Mouse (Mus musculus): ENCODE data around the gene Zc3h14. TPM values are rescaled to one million over a fixed set of nuclear protein-coding genes. Genes with fewer than 3 reads are reported as not detected.
A peak's percentile ranks its signal among the peaks of the same experiment; 100 is the strongest.

The Zc3h14 gene
- 100 to 1,000 TPM; 103 to 104 TPM for total RNA-seq (2021)
- long read RNA-seq, transcript Zc3h14-204 (17 exons, 3,514 nt): minor isoform, 32 of 135 reads
- long read RNA-seq, transcript Zc3h14-203 (15 exons, 3,146 nt): major isoform, 36 of 135 reads
- long read RNA-seq, partial matches to known transcripts: 15 of 135 reads
- long read RNA-seq, other reads (novel, unspliced or antisense): 47 of 135 reads

GRCm38 (mm10) chr12:98746746-98747379 is at the start of gene Zc3h14:
Gene Zc3h14 (plus strand): TSS chr12:98746964.
- peak; percentile 90 to 95 for DNase-seq (ENCODE audit: low spot score in 2 of 2)

DNA sequence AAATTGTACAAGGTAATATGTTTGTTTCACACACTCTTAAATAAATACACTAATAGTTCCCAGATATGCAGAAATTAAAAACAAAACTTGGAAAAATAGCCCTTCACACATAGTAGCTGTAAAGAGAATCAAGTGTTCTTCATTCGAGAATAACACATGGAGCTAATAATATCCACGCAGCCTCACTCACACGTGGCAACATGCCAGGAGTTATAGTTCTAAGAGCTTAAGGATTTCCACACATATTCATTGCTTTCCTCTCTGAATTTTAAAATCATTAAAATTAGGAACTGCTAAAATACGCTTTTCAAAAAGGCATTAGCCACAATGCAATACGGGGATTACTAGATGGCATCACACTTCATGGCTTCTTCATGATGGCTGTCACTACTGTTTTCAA is 49.6 kb upstream of the Zc3h14 start:
- no peak for DNase-seq (ENCODE audit: low spot score in 2 of 2)

- DNase-seq (ENCODE audit: low spot score in 2 of 2): no peak
Measured at GRCm38 (mm10) chr12:98701564-98701963, 45.2 kb upstream of the Zc3h14 start.

- no peak for DNase-seq (ENCODE audit: low spot score in 2 of 2)
Measured at GRCm38 (mm10) chr12:98703554-98703953, 43.2 kb upstream of the Zc3h14 start.

DNA sequence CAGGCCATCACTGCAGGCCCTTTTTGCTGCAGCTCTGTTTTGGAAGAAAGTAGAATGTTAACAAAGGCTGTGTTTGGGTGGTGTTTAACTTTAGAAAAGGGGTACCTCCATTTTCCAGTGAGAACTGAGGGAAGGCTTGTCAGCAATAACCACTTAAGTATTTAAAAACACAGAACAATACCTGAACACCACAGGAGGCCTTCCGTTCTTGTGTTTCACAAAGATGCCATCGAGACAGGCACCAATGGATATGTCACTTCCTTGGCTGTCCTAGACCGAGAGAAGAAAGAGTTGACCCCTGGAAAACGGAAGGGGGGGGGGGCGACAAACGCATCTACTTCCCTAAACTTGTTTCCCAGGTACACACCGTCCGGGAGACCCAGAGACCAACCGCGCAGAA is 42.8 kb upstream of the Zc3h14 start:
- DNase-seq (ENCODE audit: low spot score in 2 of 2): no peak

GRCm38 (mm10) chr12:98712819-98713218 is 33.9 kb upstream of the Zc3h14 start:
- no peak for DNase-seq (ENCODE audit: low spot score in 2 of 2)

DNA sequence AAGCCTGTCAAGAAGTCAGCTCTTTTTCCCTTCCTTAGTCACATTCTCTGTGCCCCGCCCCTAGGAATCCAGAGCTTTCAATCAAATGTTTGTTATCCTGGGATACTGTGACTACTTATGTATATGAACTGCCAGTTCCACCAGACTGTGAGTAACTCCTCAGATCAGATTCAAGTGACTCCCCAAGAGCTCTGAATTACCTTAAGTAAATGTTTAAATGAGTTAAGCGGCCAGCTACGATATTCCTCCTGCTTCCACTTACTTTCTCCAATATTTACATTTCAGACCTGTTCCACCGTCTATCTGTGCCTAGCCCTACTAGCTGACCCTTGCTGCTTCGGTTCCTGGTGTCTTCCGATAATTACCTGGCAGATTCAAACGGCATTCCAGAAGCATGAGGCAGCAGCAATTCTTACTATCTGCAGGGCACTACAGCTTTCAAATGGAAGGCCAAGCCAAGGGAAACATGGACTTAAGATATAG is 33.1 kb upstream of the Zc3h14 start:
- DNase-seq (ENCODE audit: low spot score in 2 of 2): no peak

GRCm38 (mm10) chr12:98714757-98715156 is 32.0 kb upstream of the Zc3h14 start:
- no peak for DNase-seq (ENCODE audit: low spot score in 2 of 2)

DNA sequence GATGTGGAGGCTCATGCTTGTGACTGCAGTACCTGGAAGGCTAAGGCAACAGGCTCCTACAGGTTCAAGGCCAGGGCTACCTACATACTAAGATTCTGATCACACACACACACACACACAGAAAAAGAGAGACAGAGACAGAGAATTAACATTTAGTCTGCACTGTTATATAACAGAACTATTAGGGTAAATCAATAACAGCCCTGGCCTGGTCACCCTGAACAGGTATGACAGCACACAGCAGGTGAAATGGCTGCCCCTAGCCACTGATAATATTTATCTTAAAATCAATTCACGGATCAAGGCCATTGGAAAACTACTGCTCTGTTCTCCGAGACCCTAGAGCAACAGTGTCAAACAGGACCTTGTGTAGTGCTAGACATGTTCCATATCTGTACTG is 30.6 kb upstream of the Zc3h14 start:
- DNase-seq (ENCODE audit: low spot score in 2 of 2): no peak

DNA sequence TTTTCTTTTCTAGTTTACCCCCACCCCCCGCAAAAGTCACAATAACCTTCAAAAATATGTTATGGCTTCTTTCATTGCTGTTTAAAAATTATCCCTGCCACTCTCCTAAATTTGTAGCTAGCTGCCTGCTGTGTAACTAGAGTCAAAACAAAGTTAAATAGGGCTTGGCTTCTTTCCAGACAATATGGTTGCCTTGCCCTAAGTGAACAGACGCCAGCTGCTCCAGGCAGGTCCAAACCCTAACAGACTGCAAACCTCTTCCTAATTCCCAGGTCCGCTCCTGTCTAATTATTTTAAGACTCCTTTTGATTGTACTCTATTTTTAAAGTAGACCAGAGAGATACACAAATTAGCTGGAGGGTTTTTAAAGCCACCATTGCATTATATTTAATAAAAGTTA is 26.1 kb upstream of the Zc3h14 start:
- DNase-seq (ENCODE audit: low spot score in 2 of 2): no peak

- DNase-seq (ENCODE audit: low spot score in 2 of 2): no peak
Measured at GRCm38 (mm10) chr12:98721030-98721429, 25.7 kb upstream of the Zc3h14 start.

DNA sequence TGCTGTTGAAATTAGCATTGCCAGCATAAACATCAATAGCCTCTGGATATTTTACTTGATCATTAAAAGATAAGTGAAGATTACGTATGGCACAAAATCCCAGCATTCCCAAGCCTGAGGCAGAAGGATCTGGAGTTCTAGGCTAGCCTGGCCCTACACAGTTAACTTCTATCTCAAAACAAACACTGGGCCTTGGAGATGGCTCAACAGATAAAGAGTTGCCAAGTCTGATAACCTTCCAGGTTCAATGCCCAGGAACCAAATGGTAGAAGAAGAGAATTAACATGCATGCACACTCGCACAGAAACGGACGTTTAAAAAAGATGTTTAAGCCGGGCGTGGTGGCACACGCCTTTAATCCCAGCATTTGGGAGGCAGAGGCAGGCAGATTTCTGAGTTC is 22.5 kb upstream of the Zc3h14 start:
- DNase-seq (ENCODE audit: low spot score in 2 of 2): no peak

GRCm38 (mm10) chr12:98724976-98725375 is 21.8 kb upstream of the Zc3h14 start:
- no peak for DNase-seq (ENCODE audit: low spot score in 2 of 2)

GRCm38 (mm10) chr12:98726078-98726477 is 20.7 kb upstream of the Zc3h14 start:
- DNase-seq (ENCODE audit: low spot score in 2 of 2): no peak

DNA sequence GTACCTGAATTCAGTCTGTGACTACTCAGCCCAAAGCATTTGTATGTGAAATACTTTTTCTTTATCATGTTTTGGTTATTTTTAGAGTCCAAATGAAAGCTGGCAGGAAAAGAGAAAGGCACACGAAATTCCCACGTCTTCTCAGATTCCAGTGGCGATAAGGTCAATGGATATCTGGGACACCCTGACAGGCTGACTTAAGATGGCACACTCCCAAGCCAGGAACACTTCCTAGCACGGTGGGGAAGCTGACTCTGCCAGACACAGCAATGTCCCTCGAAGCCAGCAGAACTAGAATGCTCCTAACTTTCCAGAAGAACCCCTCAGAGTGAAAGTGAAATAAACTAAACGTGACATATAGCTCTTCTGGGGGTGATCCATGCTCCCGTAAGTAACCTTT is 19.6 kb upstream of the Zc3h14 start:
- no peak for DNase-seq (ENCODE audit: low spot score in 2 of 2)

- no peak for DNase-seq (ENCODE audit: low spot score in 2 of 2)
Measured at GRCm38 (mm10) chr12:98730682-98731081, 16.1 kb upstream of the Zc3h14 start.

- DNase-seq (ENCODE audit: low spot score in 2 of 2): no peak
Measured at GRCm38 (mm10) chr12:98733165-98733564, 13.6 kb upstream of the Zc3h14 start.

DNA sequence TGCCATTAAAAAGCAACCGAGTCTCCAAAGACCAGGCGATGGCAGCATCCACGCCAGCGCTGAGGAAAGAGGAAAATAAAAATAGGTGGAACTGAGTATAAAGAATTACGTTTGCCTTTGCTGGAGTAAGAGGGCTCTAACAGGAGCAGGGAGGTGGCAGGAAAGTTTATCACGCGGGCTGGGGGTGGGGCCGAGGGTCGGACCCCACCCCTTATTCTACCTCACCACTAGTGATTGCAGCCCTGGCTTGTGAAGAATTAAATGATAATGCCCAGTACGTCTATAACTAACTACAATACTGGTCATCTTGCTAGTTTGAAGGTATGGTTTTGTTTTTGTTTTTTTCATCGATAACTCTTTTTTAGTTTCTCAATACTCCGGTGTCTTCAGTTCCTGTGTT is 13.0 kb upstream of the Zc3h14 start:
- peak in 1 of 2 experiments; percentile 22 for DNase-seq (ENCODE audit: low spot score in 2 of 2)

DNA sequence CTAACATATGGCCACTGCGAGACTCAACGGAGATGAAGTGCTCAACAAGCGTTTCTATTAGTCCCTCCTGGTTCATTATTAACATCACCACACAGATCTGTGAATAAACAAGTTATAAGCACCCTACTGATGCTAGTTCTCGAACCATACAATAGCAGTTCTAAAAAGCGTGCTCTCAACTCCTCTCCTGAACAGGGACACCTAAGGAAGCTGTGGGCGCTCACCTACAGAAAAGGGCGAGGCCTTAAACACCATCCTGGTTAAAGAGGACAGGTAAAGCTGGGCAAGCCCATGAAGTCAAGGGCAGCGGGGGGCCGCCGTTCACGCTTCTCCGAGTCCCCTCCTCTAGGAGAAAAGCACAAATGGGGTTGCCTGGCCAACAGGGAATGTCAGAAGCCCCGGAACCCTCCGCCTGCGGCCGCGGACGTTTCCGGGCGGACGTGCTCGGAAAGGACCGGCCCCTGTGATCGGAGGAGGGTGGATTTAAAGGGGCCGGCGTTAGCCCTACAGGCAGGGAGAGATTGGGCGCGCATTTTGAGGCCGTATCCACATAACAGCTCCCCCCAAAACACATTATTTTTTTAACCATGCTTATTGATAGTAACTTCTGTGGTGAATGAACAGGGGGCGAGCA is 12.4 kb upstream of the Zc3h14 start:
- peak; percentile 88 to 92 for DNase-seq (ENCODE audit: low spot score in 2 of 2)

GRCm38 (mm10) chr12:98734880-98735801 is 11.6 kb upstream of the Zc3h14 start:
- no peak for DNase-seq (ENCODE audit: low spot score in 2 of 2)
